Mouse (Mus musculus) cerebellum, adult (tissue): Measurements from ENCODE around the gene Nupl2.
A peak's percentile ranks its signal among the peaks of the same experiment; 100 is the strongest.

ENCODE experiments used
- ATAC-seq: cut with Nextera tagmentation; 2 replicates; pipeline ENCODE4 v1.9.2; 2017; ENCODE audit warnings: mild to moderate bottlenecking, moderate library complexity, mixed read lengths; ENCODE audit not compliant: insufficient number of reproducible peaks, low FRiP score, low TSS enrichment

Nupl2 gene

GRCm38 (mm10) chr5:24164789-24165445 is at the start of gene Nupl2:
Gene Nupl2 (plus strand): TSS chr5:24164963.
- peak; percentile 99 for ATAC-seq

GRCm38 (mm10) chr5:24122221-24122620 is 42.5 kb upstream of the Nupl2 start:
- no peak for ATAC-seq

- no peak for ATAC-seq
These were observed 40.6 kb upstream of the Nupl2 start for GRCm38 (mm10) chr5:24124175-24124574.

GRCm38 (mm10) chr5:24124579-24125276 is 40.0 kb upstream of the Nupl2 start:
- no peak for ATAC-seq

- no peak for ATAC-seq
These were observed 38.7 kb upstream of the Nupl2 start for GRCm38 (mm10) chr5:24125910-24126636.

- ATAC-seq = no peak
These were observed 37.8 kb upstream of the Nupl2 start for GRCm38 (mm10) chr5:24126967-24127366.

GRCm38 (mm10) chr5:24146964-24147363 is 17.8 kb upstream of the Nupl2 start:
- ATAC-seq = no peak

- no peak for ATAC-seq
These were observed 12.6 kb upstream of the Nupl2 start for GRCm38 (mm10) chr5:24152199-24152598.

- ATAC-seq = no peak
These were observed 8.0 kb upstream of the Nupl2 start for GRCm38 (mm10) chr5:24156774-24157173.

GRCm38 (mm10) chr5:24167263-24167662 is 2.5 kb downstream of the Nupl2 start:
- ATAC-seq = no peak

GRCm38 (mm10) chr5:24169881-24170280 is 5.1 kb downstream of the Nupl2 start:
- no peak for ATAC-seq

- no peak for ATAC-seq
These were observed 7.3 kb downstream of the Nupl2 start for GRCm38 (mm10) chr5:24172092-24172491.

GRCm38 (mm10) chr5:24181514-24182295 is 16.9 kb downstream of the Nupl2 start:
- no peak for ATAC-seq

GRCm38 (mm10) chr5:24182296-24182734 is 17.6 kb downstream of the Nupl2 start:
- no peak for ATAC-seq

GRCm38 (mm10) chr5:24183096-24183495 is 18.3 kb downstream of the Nupl2 start:
- no peak for ATAC-seq

GRCm38 (mm10) chr5:24184011-24184410 is 19.2 kb downstream of the Nupl2 start:
- ATAC-seq = no peak

GRCm38 (mm10) chr5:24188476-24188875 is 23.7 kb downstream of the Nupl2 start:
- ATAC-seq = no peak

- ATAC-seq = no peak
These were observed 27.1 kb downstream of the Nupl2 start for GRCm38 (mm10) chr5:24191821-24192220.

- ATAC-seq = no peak
These were observed 36.2 kb downstream of the Nupl2 start for GRCm38 (mm10) chr5:24201006-24201405.

- ATAC-seq = no peak
These were observed 37.7 kb downstream of the Nupl2 start for GRCm38 (mm10) chr5:24202492-24202891.
